Mouse (Mus musculus) CH12.LX (cell line): ENCODE data around the gene Polr2f. TPM values are rescaled to one million over a fixed set of nuclear protein-coding genes. Genes with fewer than 3 reads are reported as not detected.
A peak's percentile ranks its signal among the peaks of the same experiment; 100 is the strongest.

ENCODE experiments used
- DNase-seq: peaks from one replicate; pipeline ENCODE4 v3.0.0-alpha.2; 2013; ENCODE audit errors: extremely low read depth
- H3K27ac ChIP-seq: 2 replicates; pipeline ENCODE4 v1.5.1; 2012; ENCODE audit warnings: low read depth, mild to moderate bottlenecking, control low read depth, moderate library complexity; ENCODE audit not compliant: insufficient read depth
- H3K27me3 ChIP-seq: replicated peaks from 2 replicates; pipeline ENCODE3; 2012; ENCODE audit warnings: inconsistent platforms
- H3K36me3 ChIP-seq, 2 experiments: replicated peaks in 1 of 2; 2 replicates each; pipeline versions ENCODE3 to v1.6.1; 2012; ENCODE audit warnings: inconsistent platforms in 1 of 2, low read length in 1 of 2, mild to moderate bottlenecking in 1 of 2, mixed read lengths in 1 of 2, moderate library complexity in 1 of 2; ENCODE audit not compliant: control insufficient read depth in 1 of 2, insufficient read depth in 1 of 2
- H3K4me1 ChIP-seq, 2 experiments: 2 replicates each; pipeline ENCODE4 v1.6.1; 2012; ENCODE audit warnings: inconsistent platforms in 1 of 2, moderate library complexity in 1 of 2; ENCODE audit not compliant: insufficient read depth in 2 of 2, control insufficient read depth in 1 of 2
- H3K4me2 ChIP-seq: 2 replicates; pipeline ENCODE4 v1.6.1; 2012; ENCODE audit warnings: low read depth, mild to moderate bottlenecking, control low read depth; ENCODE audit not compliant: poor library complexity, insufficient read depth, severe bottlenecking
- H3K4me3 ChIP-seq, 3 experiments: fragments of 150-350 bp in 1 of 3; sonication (generic) in 1 of 3; replicated peaks in 1 of 3; 2 replicates each; pipeline versions ENCODE3 to v1.5.1; 2011 to 2012; ENCODE audit warnings: low read depth in 2 of 3, low read length in 2 of 3, mild to moderate bottlenecking in 2 of 3, moderate library complexity in 2 of 3, control low read depth in 1 of 3, improper control_type of control experiment in 1 of 3, inconsistent platforms in 1 of 3, mixed read lengths in 1 of 3; ENCODE audit not compliant: poor library complexity in 1 of 3
- H3K79me2 ChIP-seq: replicated peaks from 2 replicates; pipeline ENCODE4 v1.6.1; 2012; ENCODE audit warnings: mild to moderate bottlenecking, moderate library complexity; ENCODE audit not compliant: control insufficient read depth, poor library complexity, insufficient read depth, severe bottlenecking; ENCODE audit errors: extremely low read depth
- H3K9ac ChIP-seq: 2 replicates; pipeline ENCODE4 v1.6.1; 2012; ENCODE audit warnings: low read depth, mild to moderate bottlenecking, control low read depth, moderate library complexity; ENCODE audit not compliant: insufficient read depth
- H3K9me3 ChIP-seq: replicated peaks from 2 replicates; pipeline ENCODE3; 2012; ENCODE audit warnings: low read length, inconsistent platforms, mixed read lengths
- BHLHE40 ChIP-seq: IDR thresholded peaks from 2 replicates; pipeline ENCODE4 v1.6.1; 2011; ENCODE audit warnings: mild to moderate bottlenecking, low read depth, low read length, improper control_type of control experiment
- HCFC1 ChIP-seq: IDR thresholded peaks from 2 replicates; pipeline ENCODE4 v1.6.1; 2012; ENCODE audit warnings: low read depth, mild to moderate bottlenecking, inconsistent platforms, low read length, improper control_type of control experiment
- JUN ChIP-seq: IDR thresholded peaks from 2 replicates; pipeline ENCODE4 v1.6.1; 2011; ENCODE audit warnings: low read depth, mild to moderate bottlenecking, low read length, improper control_type of control experiment, moderate library complexity; ENCODE audit not compliant: insufficient read depth
- JUND ChIP-seq: conservative IDR thresholded peaks from 2 replicates; pipeline ENCODE4 v1.6.1; 2011; ENCODE audit warnings: low read depth, low read length, improper control_type of control experiment
- KAT2A ChIP-seq: IDR thresholded peaks from 2 replicates; pipeline ENCODE4 v1.6.1; 2012; ENCODE audit warnings: low read length, improper control_type of control experiment, inconsistent platforms; ENCODE audit not compliant: insufficient replicate concordance
- MAX ChIP-seq: IDR thresholded peaks from 2 replicates; pipeline ENCODE4 v1.6.1; 2011; ENCODE audit warnings: low read length, improper control_type of control experiment
- MAZ ChIP-seq: IDR thresholded peaks from 2 replicates; pipeline ENCODE4 v1.6.1; 2012; ENCODE audit warnings: low read depth, mild to moderate bottlenecking, inconsistent platforms, low read length, improper control_type of control experiment, moderate library complexity
- MEF2A ChIP-seq: IDR thresholded peaks from 2 replicates; pipeline ENCODE4 v1.6.1; 2014; ENCODE audit warnings: low read depth, mild to moderate bottlenecking, inconsistent platforms, low read length, improper control_type of control experiment, borderline replicate concordance
- MXI1 ChIP-seq: IDR thresholded peaks from 2 replicates; pipeline ENCODE4 v1.6.1; 2011; ENCODE audit warnings: mild to moderate bottlenecking, low read depth, low read length, improper control_type of control experiment
- MYC ChIP-seq: IDR thresholded peaks from 2 replicates; pipeline ENCODE4 v1.6.1; 2011; ENCODE audit warnings: low read depth, mild to moderate bottlenecking, improper control_type of control experiment, low read length
- NRF1 ChIP-seq: IDR thresholded peaks from 2 replicates; pipeline ENCODE4 v1.6.1; 2014; ENCODE audit warnings: low read depth, mild to moderate bottlenecking, inconsistent platforms, low read length, improper control_type of control experiment, moderate library complexity
- PAX5 ChIP-seq: IDR thresholded peaks from 2 replicates; pipeline ENCODE4 v1.6.1; 2012; ENCODE audit warnings: low read length, inconsistent platforms, mixed read lengths
- POLR2A ChIP-seq: IDR thresholded peaks from 2 replicates; pipeline ENCODE4 v1.6.1; 2011; ENCODE audit warnings: low read depth, mild to moderate bottlenecking, improper control_type of control experiment, low read length
- RAD21 ChIP-seq: IDR thresholded peaks from 2 replicates; pipeline ENCODE4 v1.6.1; 2011; ENCODE audit warnings: low read depth, mild to moderate bottlenecking, low read length, improper control_type of control experiment, moderate library complexity
- RCOR1 ChIP-seq: conservative IDR thresholded peaks from 2 replicates; pipeline ENCODE4 v1.6.1; 2012; ENCODE audit warnings: low read depth, mild to moderate bottlenecking, inconsistent platforms, low read length, improper control_type of control experiment
- SMC3 ChIP-seq: IDR thresholded peaks from 2 replicates; pipeline ENCODE4 v1.6.1; 2011; ENCODE audit warnings: low read depth, low read length, improper control_type of control experiment
- TBP ChIP-seq: conservative IDR thresholded peaks from 2 replicates; pipeline ENCODE4 v1.6.1; 2011; ENCODE audit warnings: low read depth, low read length, improper control_type of control experiment
- TCF12 ChIP-seq: IDR thresholded peaks from 2 replicates; pipeline ENCODE4 v1.6.1; 2014; ENCODE audit warnings: low read depth, mild to moderate bottlenecking, inconsistent platforms, low read length, improper control_type of control experiment
- UBTF ChIP-seq: IDR thresholded peaks from 2 replicates; pipeline ENCODE4 v1.6.1; 2012; ENCODE audit warnings: low read depth, mild to moderate bottlenecking, inconsistent platforms, low read length, improper control_type of control experiment, moderate library complexity
- USF1 ChIP-seq: IDR thresholded peaks from 2 replicates; pipeline ENCODE4 v1.6.1; 2014; ENCODE audit warnings: low read depth, mild to moderate bottlenecking, inconsistent platforms, low read length, improper control_type of control experiment
- ZC3H11A ChIP-seq: IDR thresholded peaks from 2 replicates; pipeline ENCODE4 v1.6.1; 2012; ENCODE audit warnings: low read depth, mild to moderate bottlenecking, inconsistent platforms, low read length, improper control_type of control experiment
- ZNF384 ChIP-seq: IDR thresholded peaks from 2 replicates; pipeline ENCODE4 v1.6.1; 2012; ENCODE audit warnings: low read depth, low read length, improper control_type of control experiment, inconsistent platforms
- dilution Hi-C: fragments of 300-500 bp; cut with MboI; formaldehyde crosslinking; loops from 2 replicates; pipeline ENCODE4 v1.14.3; 2020; ENCODE audit warnings: low sequenced_read_pairs; ENCODE audit not compliant: extremely low pct_unique_long_range_greater_than_20kb, extremely low pct_ligation_motif_present
- in situ Hi-C: fragments of 300-500 bp; cut with MboI; formaldehyde crosslinking; loops from 3 replicates; pipeline ENCODE4 v1.14.3; 2019; ENCODE audit warnings: low sequenced_read_pairs, low pct_ligation_motif_present, low pct_unique_long_range_greater_than_20kb, mixed read lengths
- polyA plus RNA-seq: library from polyadenylated mRNA; unstranded; fragments of >175 nt; gene quantifications from 2 replicates; pipeline ENCODE4 v1.2.1, GENCODE M21; 2012; ENCODE audit warnings: low read depth; ENCODE audit not compliant: insufficient read length
- total RNA-seq, 2 experiments: library from RNA; depleted of rRNA; stranded (reverse); fragments of 300-350 nt in 1 of 2; fragments of >200 nt in 1 of 2; gene quantifications; 2 replicates each; pipeline ENCODE4 v1.2.3; 2012 to 2014

Gene Polr2f
- total and polyA plus RNA-seq, 3 experiments, result 218 to 414 (median 286) TPM

DNA sequence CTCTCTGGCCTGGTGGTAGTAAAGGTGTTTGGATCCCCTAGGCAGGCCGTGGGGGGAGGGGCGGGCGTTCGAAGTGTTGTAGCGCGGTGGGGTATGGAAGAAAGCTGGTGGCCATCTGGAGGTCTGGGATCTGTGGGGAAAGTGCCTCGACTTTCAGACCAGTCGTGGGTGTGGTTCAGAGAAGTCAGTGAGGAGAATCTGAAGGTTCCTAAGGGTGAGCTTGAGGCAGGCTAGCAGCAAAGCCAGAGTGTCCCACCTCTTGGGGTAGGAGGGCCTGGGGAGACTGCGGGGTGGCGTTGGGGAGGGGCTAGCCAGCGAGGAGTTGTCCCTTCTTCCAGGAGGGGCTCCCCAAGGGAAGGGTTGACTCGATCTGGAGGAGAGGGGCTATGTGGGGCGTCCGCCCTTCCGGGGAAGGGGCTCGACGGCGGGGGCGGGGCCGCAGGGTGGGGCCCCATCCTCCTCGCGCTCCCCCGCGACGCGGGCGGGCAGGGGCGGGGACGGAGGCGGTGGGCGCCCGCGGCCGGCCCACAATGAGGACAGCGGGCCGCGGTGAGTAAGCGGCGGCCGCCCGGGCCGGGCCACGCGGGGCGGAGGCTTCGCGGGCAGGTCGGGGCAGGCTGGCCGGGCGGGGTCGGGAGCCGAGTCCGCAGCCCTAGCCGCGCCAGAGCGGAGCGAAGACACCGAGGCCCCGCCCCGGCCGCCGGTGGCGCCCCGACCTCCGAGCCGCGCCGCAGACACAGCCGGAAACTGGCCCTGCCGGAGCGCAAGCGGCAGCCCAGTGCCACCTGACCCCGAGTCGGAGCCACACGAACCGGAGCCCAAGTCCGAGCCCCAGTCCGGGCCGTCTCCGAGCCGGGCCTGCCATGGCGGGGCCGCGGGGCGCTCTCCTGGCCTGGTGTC lies 32.1 kb upstream of the Polr2f start, which contains the start of gene Micall1 (continued):
- no peak for TF ChIP-seq MYC
- TF ChIP-seq USF1, result no peak
- no peak for TF ChIP-seq KAT2A
- no peak for TF ChIP-seq RCOR1
- TF ChIP-seq MAX, result no peak
- no peak for TF ChIP-seq ZC3H11A
- no peak for TF ChIP-seq JUN
- TF ChIP-seq BHLHE40, result no peak
- TF ChIP-seq POLR2A, result peak; percentile 56
- TF ChIP-seq HCFC1, result no peak
- no peak for TF ChIP-seq NRF1
- TF ChIP-seq SMC3, result no peak
- peak; percentile 49; the same call in 1 of the 2 replicates for TF ChIP-seq MAZ
- TF ChIP-seq RAD21, result no peak

- in situ Hi-C loops, result no loop called here
- Histone ChIP-seq H3K27me3 (no peaks in the 10 kb centered on the region), H3K27ac (peak overlapping the region; percentile 18; the same call in 1 of the 2 replicates), H3K79me2 (peaks cover 13% of the 10 kb centered on the region; the same call in 1 of the 2 replicates), H3K4me2 (peak overlapping the region; percentile 96), H3K4me3 (peak overlapping the region; percentile 86 to 88 (median 87)), H3K9me3 (no peaks in the 10 kb centered on the region), H3K9ac (peak overlapping the region; percentile 77), H3K36me3 (peaks cover 5 to 31% of the 10 kb centered on the region in 2 experiments), H3K4me1 (peaks cover 9 to 31% of the 10 kb centered on the region in 2 experiments)
- TF ChIP-seq MEF2A, result no peak
- no peak for TF ChIP-seq SMC3
- peak; percentile 40; the same call in 1 of the 2 replicates for TF ChIP-seq MAX
- TF ChIP-seq BHLHE40, result peak; percentile 29; the same call in 1 of the 2 replicates
- TF ChIP-seq ZNF384, result no peak
- peak; percentile 82 for TF ChIP-seq MXI1
- no peak for TF ChIP-seq TBP
- 0 out of 2 replicates have a peak, but pooled peaks have one; percentile 19 for TF ChIP-seq UBTF
- no peak for TF ChIP-seq JUND
- no peak for TF ChIP-seq TCF12
- no peak for TF ChIP-seq PAX5
- peak; percentile 29 for DNase-seq
- dilution Hi-C loops, result no loop called here
These were observed 31.4 kb upstream of the Polr2f start for GRCm38 (mm10) chr15:79109321-79109934.
